Mouse (Mus musculus) hindlimb bud, embryonic 11.5 days (tissue): ENCODE measurements around the gene Pmel.

Experiments used
- DNase-seq: peaks from one replicate; pipeline ENCODE4 v3.0.0-alpha.2; 2012; ENCODE audit warnings: low read depth, low spot score; ENCODE audit errors: extremely low spot score

Gene Pmel

DNA sequence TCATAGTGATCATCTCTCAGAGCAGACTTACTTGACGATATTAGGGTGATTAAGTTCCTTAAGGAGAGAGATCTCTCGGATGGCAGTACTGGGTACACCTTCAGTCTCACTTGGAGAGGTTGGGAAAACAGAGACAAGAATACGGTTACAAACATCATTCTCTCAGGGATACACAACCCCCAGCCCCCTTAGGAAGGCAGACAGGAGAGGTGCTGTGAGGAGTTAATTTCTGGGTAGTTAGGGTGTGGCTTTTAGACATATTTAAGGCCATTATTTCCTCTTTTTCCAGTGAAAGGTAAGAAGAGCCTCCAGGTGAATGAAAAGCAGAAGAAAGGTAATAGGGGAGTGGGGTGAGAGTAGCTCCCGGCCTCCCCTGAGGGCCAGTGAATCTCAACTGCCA, at the start of gene Pmel:
TSS of gene Pmel (plus strand) at position 301 of the 400 bp plus-strand sequence.
- no peak for DNase-seq

DNA sequence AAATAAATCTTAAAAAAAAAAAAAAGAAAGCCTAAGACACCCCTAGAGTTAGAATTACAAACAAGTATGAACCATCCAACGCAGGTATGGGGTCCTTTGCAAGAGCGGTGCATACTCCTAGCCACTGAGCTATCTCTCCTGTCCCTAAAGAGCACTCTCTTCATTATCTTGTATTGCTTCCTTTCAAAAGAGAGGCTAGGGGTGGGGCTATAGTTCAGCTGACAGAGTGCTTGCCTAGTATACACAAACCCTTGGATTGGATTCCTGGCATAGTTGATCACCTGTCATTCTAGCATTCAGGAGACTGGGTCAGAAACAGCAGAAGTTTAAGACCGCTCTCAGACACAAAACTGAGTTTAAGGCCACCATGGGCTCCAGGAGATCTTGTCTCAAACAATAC, 48.7 kb upstream of the Pmel start:
- no peak for DNase-seq

DNA sequence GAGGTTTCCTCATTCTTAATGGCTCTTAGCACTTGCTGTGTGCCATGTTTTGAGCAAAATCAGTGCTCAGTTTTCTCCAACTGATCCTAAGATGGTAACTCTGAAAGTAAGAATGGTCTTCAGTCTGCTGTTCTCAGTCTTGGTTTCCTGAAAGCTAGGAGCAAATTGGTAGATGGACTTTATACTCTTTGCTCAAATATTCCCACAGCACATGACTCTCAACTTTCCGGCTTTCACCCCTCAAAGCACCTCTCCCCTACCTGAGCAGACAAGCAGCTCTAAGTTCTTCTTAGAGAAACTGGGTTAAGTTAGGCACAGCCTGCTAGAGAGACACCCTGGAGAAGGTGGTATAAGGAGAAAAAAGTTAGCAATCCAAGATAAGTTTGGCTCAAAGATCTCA, 47.3 kb upstream of the Pmel start:
- no peak for DNase-seq

DNA sequence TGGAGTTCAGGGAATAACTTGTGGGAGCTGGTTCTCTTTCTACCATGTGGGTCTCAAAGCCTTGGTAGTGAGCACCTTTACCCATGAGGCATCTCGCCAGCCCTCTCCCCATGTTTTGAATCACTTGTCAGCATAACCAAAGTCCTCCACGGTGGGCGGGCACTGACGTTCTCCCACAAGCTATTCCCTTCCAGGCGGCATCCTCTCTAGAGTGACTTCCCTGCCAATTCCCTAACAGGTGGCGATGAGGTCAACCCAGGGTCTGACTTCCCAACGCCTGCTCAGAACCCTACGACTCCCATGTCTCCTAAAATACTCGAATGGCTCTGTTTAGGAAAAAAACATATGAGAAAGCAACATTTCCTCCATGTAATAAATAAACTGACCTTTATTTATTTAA, 46.2 kb upstream of the Pmel start:
- no peak for DNase-seq

DNA sequence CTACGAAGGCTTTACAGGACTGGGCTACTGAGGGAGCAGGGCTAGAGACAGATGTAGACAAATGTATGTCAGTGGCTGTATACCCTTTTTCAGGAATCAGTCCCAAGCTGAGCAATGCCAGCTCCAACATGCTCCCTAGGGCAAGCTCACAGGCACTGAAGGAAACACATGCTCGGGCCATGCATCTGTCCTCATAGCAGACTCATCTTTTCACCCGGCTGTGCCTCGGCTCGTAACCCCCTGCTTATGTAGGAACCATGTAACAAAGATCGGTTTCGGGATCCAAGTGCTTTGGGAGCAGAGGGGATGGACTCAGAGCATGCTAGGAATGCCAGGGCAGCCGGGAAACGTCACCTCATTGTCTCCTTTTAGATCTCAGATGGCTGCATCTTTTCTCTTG, 44.5 kb upstream of the Pmel start:
- DNase-seq, result no peak

DNA sequence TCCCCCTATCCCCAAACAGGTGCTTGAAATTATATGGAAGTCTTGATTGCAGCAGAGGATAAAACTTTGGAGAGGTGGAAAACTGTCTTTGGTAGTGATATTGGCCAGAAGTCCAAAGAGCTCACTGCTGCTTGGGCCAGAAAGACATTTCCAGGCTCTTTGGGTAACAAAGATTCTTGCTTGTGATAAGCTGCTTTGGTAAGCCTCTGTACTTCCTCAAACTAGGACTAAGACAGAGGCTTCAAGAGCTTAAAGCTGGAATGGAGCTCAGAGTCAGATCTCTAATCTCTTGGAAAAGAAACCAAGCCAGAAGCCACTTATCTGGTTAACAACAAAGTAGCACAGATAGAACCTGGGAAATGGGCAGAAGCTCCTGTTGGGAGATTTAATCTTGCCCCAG, 41.5 kb upstream of the Pmel start:
- no peak for DNase-seq

DNA sequence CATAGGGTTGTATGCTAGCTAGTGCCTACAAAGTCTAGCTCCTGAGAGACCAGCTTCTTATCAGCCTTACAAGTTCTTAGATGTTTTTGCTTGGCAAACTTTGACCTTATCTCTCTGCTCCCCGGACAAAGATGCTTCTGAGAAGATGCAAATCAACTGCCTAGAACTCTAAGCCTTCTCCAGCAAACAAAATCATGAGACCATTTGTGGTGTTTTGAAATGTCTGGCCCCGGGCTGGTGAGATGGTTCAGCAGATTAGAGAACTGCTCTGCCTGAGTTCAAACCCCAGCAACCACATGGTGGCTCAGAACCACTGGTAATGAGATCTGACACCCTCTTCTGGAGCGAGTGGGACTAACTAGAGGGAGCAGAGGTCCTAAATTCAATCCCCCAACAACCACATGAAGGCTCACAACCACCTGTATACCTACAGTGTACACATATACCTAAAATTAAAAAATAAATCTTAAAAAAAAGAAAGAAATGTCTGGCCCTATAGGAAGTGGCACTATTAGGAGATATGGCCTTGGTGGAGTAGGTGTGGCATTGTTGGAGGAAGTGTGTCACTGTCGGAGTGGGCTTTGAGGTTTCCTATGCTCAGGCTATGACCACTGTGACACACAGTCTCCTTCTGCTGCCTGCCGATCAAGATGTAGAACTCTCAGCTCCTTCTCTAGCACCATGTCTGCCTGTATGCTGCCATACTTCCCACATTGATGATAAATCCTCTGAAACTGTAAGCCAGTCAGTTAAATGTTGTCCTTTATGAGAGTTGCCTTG, 40.4 kb upstream of the Pmel start:
- DNase-seq, result no peak

DNA sequence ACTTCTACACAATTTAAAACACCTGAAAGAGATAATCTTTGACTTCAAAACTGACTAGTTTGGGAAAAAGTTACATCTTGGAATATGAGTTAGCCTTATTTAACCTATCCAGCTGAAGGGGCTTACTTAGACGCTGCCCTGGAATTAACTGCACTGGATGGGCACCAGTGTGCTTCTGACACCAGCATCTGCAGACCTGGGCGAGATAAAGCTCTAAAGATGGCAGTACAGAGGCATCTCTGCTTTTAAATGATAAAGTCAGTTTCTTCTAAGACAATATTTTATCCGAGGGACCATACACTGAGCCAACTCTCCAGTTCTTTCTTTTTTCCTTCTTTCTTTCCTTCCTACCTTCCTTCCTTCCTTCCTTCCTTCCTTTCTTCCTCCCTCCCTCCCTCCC, 39.2 kb upstream of the Pmel start:
- no peak for DNase-seq

DNA sequence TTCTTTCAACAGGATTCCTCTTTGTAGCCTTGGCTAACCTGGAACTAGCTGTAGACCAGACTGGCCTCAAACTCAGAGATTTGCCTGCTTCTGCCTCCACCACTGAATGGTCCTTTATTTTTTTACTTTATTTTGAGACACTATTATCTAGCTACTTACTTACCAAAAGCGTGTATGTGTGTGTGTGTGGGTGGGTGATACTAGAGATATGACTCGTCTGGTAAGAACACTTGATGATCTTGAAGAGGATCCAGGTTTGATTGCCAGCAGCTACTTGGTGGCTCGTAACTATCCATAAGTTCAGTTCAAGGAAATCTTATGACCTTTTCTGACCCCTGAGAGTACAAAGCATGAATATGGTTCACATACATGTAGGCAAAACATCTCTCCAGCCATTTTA, 38.7 kb upstream of the Pmel start:
- DNase-seq, result no peak

DNA sequence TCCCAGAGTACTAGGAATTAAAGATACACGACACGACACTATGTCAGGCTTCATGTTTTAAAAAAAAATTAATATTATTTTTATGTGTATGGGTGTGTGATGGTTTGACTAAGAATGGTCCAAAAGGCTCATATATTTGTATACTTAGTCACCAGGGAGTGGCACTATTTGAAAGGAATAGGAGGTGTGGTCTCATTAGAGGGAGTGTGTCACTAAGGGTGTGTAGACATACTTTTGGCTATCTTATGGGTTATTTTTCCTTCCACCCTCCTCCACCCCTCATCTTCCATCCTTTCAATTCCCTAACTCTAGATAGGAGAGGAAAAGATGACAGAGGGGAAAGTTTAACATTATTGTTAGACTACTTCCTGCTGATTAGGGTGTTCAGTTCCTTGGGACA, 38.2 kb upstream of the Pmel start:
- no peak for DNase-seq

DNA sequence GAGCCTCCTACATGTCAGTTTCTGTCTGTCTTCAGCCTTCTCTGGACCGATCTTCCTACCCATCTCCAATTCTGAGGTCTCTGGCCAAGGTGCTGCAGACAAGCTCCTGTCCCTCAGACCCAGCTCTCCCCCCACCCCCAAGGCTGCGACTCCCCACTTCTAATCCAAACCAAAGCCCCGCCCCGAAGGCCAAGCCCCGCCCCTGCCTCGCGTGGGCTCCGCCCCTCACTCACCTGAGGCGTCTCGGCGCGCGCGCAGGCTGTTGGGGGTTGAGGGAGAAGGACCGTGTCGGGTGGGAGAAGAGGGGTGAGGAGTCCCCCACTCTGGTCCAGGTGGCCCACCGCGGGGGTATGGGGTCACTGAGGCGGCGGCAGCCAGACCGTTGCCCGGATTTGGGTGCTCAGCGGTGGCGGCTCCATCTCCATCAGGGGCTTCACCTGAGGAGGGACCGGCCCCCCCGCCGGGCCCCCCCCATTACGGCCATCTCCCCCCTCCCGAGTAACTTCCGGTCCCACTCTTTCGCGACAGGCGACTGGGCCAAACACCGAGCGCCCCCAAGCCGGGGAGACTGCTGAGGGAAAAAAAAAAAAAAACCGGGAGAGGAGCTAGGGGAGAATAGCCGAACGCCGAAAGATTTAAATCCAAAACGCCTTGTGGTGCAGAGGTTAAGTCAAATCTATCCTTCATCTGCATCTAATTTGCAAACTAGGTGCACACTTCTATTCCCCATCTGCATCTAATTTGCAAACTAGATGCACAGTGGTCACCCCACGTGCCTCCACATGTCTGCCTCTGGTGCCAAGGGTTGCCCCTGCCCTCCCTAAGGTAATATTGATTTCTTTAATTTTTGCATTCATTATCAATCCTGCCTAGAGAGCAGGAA, 35.0 kb upstream of the Pmel start:
- no peak for DNase-seq

DNA sequence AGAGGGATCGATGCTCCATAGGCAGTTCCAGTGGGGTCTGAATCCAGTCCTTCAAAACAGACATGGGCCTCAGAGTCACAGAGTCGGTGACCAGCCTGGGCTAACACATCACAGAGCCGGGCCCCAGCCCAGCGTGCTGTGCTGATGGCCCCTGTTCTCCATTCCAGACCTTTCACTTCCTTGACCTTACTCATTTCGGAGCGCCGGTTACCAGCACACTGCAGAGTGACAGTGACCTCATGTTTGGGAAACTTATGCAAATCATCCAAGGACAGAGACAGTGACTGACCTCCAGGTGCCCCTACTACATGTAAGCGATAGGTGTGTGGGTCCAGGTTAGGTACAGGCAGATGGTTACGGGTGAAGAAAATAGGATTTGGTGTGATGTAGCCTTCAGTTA, 32.8 kb upstream of the Pmel start:
- DNase-seq, result no peak

DNA sequence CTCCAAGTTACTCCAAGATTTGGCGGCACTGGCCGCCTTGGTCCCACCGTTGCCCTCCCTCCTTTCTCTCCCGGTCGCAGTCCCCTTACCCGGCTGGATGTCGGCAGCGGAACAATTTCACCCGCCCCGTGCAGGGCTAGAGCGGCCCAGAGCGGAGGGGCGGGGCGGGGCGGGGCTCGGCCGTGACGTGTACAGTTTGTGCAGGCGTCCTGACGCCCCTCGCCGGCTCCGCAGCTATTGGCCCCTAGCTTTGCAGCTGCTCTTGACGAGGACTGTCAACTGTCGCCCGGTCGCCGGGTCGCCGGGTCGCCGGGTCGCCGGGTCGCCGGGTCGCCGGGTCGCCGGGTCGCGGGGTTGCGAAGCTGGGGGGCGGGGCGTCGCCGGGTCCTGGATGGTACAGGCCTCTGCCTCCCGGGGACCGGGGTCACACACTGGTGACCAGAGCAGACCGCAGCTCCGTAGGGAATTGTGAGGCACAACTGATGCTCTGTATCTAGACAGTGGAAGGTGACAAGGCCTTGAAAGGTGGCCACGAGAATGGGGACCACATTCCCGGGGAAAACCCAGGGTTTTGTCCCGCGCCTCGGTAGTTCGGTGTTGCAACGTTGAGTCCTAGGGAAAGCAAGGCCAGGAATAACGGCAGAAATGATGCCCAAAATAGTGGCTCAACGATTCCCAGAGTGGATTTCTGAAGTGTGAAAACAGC, 30.1 kb upstream of the Pmel start, which contains the start of gene Suox:
TSS of gene Suox (minus strand) at position 311 of the 706 bp plus-strand sequence.
- DNase-seq, result no peak

DNA sequence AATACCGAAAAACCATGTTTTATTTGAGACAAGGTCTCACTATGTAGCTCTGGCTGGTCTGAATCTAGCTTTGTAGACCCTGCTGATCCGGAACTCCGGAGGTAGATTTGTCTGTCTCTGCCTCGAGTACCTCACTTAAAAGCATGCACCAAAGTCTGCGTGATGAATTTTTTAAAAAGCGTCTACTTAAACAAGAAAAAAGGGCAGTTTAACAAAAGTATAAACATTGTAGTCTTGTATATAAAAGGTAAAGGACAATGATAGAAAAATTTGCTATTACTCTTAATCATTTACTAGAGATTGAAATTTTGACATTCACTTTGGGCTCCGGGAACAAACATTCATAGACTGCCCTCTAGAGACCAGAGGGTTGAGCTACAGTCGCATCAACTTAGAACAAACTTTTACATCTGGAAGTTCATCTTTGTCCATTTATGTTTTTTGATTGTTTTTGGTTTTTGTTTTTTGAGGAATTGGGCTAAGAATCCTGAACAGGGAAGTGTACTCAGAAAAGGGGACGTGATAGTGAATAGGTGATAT, 29.5 kb upstream of the Pmel start:
- no peak for DNase-seq

DNA sequence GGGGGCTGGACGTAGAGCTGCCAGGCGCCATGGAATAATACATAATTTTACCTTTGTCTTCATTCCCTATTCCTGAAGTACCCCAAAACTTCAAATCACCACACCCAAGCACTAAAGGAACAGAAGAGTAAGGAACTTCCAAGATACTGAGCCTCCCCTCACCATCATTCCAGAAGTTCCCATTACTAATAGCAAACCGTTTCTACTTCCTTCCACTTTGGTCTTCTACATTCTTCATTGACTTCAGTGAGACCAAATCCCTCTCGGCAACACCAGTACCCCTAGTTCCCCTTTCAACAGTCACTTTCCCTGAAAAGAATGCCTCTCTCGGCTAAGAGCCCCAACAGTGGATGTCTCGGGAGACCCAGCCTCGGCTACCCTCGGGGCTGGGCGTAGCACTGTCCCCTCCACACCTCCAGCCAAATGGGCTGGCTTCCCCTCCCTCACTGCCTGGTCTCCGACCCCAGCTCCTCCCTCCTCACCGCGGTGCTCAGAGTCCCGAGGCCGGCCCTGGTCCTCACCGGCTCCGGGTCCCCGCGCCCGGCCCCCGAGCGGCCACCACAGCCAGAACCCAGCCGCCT, 8.5 kb upstream of the Pmel start:
- no peak for DNase-seq

DNA sequence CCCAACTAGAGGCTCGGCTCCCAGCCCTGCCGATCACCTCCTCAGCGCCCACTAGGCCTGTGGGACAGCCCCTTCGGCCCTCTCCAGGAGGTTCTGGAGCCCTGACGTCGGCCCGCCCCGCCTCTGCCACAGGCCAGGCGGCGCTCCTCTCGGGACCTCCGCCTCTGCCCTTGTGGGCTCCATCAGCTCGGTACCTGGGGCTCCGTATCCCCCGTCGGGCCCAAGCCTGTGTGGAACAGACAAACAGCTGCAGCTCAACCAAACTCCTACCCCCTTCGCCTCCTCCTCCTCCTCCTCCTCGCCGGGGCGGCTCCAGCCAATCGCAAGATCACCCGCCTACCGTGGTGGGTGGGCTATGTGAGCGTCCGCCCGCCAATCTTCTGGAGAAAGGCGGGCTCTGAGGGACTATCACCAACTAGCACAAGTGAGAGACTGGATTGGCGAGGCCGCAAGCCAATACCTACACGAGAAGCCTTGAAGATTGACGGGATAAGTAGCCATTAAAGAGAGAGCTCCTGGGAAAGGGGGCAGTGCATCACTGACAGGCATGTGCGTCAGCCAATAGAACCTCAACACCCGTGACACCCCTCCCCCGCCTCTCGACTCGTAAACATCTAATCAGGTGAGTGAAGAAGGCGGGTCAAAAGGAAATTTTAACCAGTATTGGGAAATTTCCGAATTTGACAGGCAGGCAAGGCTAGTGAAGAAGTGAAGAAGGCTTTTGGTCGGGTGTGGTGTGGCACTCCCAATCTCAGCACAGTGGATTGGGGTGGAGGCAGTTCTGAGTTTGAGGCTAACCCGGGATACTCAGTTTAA, 7.8 kb upstream of the Pmel start, which contains the start of gene Rab5b:
TSS of gene Rab5b (minus strand) at position 273 of the 816 bp plus-strand sequence.
- peak; percentile 97 for DNase-seq

DNA sequence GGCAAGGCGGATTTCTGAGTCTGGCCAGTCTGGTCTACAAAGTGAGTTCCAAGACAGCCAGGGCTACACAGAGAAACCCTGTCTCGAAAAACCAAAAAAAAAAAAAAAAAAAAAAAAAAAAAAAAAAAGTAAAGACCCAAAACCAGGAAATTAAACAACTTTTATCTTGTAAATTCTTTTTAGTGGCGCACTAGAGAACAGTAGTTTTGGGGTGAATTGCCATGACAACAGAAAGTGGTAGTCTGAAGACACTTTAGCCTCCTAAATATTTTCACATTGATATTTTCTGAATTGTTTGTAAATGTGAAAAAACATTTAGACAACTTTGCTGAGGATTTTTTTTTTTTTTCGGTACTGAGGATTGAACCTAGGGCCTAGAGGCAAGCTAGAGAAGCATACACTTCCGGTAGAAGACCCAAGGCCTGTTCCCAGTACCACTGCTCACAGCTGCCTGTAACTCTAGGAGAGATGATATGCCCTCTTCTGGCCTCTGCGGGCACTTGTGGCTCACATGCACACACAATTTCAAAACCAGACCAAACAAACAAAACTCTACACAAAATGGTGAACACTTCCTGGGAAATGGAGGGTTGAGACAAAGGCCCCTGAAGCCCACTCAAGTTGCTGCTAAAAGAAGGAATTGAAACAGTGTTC, 6.8 kb upstream of the Pmel start:
- DNase-seq, result no peak

DNA sequence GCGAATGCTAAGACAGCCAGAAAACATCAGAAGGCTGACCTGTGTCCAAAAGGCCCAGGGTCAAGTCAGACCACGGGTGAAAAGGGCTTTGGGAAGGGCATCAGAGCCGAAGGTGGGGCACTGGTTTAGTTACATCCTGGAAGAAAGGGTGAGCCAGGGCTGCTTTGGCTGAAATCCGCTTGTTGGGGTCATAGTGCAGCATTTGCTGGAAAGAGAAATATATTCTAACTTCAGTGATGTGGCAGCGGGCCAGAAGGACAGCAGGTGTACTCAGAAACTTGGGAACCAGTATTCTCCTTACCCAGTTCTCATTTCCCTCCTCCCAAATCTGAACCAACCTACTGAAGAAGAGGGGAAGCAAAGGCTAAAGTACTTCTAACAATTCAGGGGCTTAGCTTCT, 5.0 kb upstream of the Pmel start:
- no peak for DNase-seq

DNA sequence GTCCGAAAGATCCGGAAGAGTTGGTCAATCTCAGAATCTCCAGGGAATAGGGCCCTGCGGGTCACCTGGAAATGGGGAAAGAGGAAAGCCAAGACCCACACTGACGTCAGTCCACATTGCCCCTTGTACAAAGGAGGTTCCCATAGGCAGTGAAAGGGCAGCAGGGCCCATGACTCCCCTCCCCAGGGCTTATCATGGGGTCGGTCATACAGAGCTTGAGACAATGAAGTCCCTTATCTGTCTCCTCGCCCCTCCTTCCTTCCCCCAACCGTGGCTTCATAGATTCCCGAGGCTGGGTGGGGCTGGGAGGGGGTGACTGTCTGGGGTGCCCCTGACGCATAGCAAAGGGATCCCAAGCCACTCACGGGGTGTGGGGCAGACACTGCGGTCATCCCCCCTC, 4.4 kb upstream of the Pmel start:
- DNase-seq, result no peak

DNA sequence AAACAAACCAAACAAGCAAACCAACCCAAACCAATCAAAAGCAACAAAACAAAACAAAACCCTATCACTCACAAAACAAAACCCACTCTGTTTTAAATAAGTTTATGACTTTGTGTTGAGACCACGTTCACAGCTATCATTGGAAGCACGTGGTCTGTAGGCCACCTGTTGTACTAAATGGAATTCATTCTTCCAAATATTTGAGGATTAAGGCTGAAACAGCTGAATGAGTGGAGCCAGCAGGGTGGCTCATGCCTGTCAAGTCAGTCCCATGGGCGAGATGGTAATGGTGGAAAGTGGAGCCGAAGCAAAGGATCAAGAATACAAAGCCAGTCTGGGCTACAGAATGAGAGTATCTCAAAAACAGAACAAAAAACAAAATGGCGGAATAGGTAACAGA, 3.3 kb upstream of the Pmel start:
- no peak for DNase-seq
